Mouse (Mus musculus) R1 (cell line): ENCODE data around the gene Aco2.

ENCODE experiments used
- DNase-seq: peaks from one replicate; pipeline ENCODE4 v3.0.0-alpha.2; 2018; ENCODE audit warnings: low read depth, low spot score

Gene Aco2

DNA sequence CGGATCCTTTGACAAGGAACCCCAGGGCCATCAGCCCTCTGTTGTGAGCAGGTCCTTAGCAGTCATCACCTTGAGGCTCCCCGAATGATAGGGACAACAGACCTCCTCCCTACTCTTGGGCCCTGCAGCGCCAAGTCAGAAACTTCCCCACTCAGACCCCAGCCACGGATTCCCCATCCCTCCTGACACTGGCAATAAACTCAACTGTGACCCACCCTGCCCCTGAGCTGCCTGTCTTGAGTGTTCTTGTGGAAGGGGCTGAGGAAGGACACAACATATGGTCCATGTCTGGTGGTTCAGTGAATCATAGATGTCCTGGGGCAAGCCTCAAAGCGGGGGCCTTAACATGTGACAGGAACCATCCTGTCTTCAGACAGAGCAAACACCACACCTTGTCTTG is 78.6 kb downstream of the Aco2 start:
- no peak for DNase-seq

DNA sequence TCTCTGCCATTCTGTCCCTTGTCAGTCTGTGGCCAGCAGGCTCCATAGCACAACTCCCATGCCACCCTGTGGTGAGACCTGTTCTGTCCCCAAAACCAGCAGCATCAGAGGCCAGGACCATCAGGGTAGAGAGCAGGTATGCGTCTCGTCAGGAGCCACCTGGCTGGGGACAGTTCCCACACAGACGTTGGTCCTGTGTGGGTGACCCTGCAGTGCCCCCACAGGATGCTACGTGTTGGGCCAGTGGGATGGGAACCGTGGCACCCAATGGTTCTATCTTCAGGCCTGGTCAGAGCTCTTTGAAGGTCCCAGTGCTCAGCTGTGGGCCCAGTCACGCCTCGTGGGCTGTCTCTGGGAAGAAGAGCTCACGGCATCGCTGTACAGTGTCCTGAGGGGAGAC is 79.0 kb downstream of the Aco2 start:
- DNase-seq: no peak

DNA sequence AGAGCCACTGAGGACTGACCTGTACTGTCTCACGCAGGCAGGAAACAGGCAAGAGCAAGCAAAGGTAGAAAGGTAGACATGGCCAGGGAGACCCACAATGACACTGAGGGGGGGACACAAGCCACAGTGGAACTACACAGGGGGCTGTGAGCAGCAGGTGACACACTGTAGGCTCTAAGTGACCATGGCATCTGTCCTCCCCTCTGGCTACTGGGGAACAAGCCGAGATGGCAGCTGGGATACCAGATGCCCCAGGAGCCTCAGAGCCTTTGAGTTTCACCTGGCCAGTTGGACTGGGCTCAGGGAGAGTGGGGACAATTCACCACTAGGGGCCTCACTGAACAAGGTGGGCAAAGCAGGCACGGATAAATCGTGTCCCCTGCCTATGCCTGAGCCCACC is 80.2 kb downstream of the Aco2 start:
- DNase-seq: no peak

DNA sequence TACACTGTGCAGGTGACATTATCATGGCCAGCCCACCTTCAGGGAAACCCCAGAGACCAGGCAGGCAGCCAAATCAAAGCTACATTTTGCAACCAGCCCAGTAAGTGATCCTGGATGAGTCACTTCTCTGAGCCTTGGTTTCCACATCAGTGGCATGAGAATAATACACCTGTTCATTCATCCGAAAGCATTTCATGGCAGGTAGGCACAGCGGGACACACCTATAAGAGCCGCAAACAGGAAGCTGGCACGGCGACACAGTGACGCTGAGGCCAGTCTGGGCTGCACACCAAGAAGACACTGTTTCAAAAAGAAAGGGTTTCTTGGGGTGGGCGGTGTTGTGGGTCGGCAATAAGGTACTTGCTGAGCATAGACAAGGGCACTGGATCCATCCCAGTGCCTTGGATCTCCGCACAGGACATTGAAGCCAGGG is 82.1 kb downstream of the Aco2 start:
- DNase-seq: no peak

DNA sequence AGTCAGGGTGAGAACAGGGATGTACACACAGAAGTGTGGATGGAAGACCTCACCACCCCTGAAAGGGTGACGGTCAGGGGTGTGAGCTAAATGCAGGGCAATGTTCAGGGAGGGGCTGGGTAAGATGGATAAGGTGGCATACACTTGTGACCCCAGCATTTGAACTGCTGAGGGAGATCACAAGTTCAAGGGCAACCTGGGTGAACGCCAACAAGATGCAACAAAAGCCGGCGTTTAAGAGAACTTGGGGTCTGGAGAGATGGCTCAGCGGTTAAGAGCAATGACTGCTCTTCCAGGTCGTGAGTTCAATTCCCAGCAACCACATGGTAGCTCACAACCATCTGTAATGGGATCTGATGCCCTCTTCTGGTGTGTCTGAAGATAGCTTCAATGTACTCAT is 82.6 kb downstream of the Aco2 start:
- no peak for DNase-seq

DNA sequence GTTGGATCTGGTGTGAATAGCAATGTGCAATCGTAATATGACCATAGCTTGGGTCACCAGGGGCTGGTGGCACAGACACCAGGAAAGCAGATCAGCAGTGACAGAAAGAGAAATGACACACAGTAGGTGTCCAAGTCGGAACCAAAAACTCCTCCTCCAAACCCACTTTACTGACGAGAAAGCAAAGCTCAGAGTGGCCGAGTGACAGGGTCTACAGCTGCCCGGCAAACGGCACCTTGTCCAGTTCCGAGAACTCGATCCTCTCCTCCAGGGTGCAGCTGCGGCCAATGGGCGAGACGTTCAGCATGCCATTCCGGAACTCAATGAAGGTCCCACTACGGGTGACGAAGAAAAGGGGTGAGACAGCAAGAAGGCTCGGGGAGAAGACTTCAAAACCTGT is 83.3 kb downstream of the Aco2 start:
- DNase-seq: no peak

DNA sequence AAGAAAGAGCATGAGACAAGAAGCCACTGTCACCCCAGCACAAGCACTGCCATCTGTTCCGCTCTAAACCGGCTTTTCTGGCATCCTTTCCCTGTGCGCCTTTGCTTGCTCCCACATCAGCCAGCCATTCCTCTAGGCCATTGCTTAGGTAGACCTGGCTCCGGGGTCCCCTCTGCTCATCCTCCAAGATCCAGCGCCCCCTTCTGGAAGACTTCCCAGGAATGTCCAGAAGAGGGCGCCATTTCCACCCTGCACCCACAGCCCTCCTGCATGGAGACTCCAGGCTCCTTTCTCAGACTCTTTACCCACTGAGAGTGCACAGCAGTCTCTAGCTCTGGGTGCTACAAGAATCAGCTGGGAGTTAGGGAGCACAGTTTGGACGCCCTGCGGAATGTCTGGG is 84.3 kb downstream of the Aco2 start:
- DNase-seq: peak; percentile 85

DNA sequence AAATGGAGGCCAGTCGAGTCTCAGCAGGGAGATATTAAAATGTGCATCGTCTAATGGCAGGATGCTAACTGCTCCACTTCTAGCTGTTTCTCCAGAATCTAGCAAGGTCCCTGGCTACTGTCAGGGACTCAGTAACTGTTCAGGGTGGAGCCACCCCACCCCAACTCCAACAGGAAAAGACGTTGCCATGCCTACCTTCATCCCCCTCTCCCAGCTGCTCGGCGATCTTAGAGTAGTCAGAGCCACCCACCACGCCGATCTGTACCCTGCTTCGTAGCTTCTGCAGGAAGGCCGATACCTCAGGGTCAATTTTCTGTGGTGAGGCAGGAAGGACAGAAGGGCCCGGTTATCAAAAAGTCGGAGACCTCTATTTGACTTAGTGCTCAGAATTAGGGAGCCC is 85.5 kb downstream of the Aco2 start:
- DNase-seq: peak; percentile 50

DNA sequence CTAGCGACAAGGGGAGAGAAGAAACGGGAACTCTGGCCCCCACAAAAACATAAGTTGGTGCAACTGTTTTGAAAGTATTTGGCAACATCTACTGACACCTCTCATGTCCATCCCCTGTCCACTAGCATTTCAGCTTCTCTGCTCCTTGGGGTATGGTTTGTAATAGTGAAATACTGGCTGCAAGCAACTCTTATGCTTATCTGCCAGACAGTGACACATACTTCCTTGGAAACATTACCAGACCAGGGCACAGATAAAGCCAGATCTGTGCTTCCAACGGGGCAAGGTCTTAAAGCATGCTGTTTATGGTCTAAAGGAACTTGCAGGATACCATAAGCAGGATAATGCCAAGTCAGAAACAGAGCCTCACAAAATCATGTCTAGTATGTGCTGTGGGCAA is 86.8 kb downstream of the Aco2 start:
- no peak for DNase-seq

DNA sequence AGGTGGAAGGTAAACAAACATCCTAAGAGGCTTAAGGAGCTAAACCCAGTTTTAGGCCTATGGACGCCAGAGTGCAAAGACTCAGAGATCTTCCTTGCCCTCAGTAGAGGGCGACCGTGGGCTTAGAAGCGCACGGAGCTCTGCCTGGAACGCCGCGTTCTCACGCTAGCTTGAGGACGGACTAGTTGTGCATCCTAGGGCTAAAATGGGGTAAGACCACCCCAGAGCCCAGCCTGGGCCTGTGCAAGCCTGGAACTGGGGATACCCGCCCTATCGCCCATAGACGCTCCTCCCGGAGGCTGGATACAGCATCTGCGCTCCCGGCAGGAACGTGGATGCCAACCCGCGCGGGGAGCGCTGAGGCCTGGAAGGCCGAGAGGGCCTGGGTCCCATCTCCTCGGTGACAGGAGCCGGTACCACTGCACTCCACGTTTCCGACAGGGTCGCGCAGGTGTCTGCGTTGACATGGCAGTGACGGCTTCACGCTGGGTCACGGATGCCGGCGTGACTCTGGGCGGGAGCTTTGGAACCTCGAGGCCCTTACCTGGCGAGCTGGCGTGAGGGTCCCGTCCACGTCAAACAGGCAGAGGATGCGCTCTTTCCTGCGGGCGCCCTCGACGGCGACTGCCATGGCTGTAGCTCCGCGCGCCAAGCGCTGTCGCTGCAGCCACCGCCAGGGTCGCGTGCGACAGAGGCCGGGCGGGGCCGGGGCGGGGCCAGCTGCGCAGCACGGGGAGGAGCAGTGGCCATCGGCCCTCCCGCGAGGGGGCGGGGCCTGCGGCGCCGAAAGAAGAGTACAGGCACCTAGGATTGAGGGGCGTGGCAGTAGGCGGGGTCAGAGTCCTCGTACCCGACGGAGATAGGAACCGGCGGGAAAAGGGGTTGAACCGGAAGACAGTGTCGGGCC is 88.3 kb downstream of the Aco2 start, which contains the start of gene Pmm1:
Gene Pmm1, minus strand, starts transcription at position 760 of the 907 bp plus-strand sequence.
- DNase-seq: peak; percentile 98

DNA sequence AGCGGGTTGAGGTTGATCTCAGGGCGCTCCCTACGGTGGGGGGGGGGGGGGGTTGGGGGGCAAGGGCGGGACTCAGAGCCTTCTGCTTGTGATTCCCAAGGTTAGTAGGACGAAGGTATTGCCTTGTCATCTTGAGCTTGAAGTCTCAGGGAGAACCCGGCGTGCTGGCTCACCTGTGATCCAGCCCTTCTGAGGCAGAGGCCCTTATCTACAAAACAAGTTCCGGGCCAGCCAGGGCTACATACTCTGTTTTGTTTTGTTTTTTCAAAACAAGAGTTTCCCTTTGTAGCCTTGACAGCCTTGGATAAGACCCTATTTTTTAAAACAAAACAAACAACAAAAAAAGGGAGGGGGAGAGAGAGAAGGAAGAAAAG is 89.0 kb downstream of the Aco2 start:
- no peak for DNase-seq

DNA sequence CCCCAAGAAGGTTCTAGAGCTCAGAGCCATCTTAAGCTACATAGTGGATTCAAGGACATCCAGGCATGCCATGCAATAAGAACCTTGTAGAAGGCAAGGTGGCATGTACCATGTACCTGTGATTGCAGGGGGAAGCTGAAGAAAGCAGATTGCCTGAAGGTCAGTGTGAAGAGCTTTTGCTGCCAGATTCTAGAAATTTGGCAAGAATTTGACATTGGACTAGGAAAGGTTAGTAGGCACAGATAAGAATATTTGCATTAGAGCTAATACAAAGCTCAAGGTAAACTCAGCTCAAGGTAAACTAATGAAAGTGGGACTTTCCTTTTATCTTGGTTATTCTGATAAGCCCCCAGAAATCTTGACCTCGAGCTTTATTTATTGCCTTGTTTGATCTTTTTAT is 92.2 kb downstream of the Aco2 start:
- no peak for DNase-seq
